Mouse (Mus musculus): ENCODE data around the gene A1cf. TPM values are rescaled to one million over a fixed set of nuclear protein-coding genes. Genes with fewer than 3 reads are reported as not detected.

Gene A1cf
- polyA plus RNA-seq, 1 experiment from 2014 or later = not detected

- no peaks in the 10 kb centered on the region for H3K27me3 ChIP-seq (replicated peaks)
- no peak overlapping the region for H3K9ac ChIP-seq
- H3K27ac ChIP-seq = no peak overlapping the region
- no peak overlapping the region for H3K4me3 ChIP-seq
- 85% methylated on average over 6 of the region's 6 CpGs for WGBS
- no peak for ATAC-seq (ENCODE audit: low FRiP score, low read depth)
- H3K36me3 ChIP-seq = no peaks in the 10 kb centered on the region
- H3K4me2 ChIP-seq (replicated peaks) = no peak overlapping the region
- H3K9me3 ChIP-seq = no peaks in the 10 kb centered on the region
- no peaks in the 10 kb centered on the region for H3K4me1 ChIP-seq
Measured at GRCm38 (mm10) chr19:31891001-31891893, 22.7 kb downstream of the A1cf start.

- Histone ChIP-seq H3K9ac (no peak overlapping the region), H3K9me3 (no peaks in the 10 kb centered on the region), H3K27me3 (replicated peaks) (no peaks in the 10 kb centered on the region), H3K4me3 (no peak overlapping the region), H3K27ac (no peak overlapping the region), H3K36me3 (no peaks in the 10 kb centered on the region), H3K4me2 (replicated peaks) (no peak overlapping the region), H3K4me1 (no peaks in the 10 kb centered on the region)
- WGBS = 74% methylated on average over 1 of the region's 1 CpGs
- no peak for ATAC-seq (ENCODE audit: low FRiP score, low read depth)
Measured at GRCm38 (mm10) chr19:31895971-31896370, 27.4 kb downstream of the A1cf start.

GRCm38 (mm10) chr19:31896711-31897110, 28.1 kb downstream of the A1cf start:
- no peak for ATAC-seq (ENCODE audit: low FRiP score, low read depth)
- Histone ChIP-seq H3K27ac (no peak overlapping the region), H3K27me3 (replicated peaks) (no peaks in the 10 kb centered on the region), H3K9me3 (no peaks in the 10 kb centered on the region), H3K9ac (no peak overlapping the region), H3K4me1 (no peaks in the 10 kb centered on the region), H3K36me3 (no peaks in the 10 kb centered on the region), H3K4me3 (no peak overlapping the region), H3K4me2 (replicated peaks) (no peak overlapping the region)
- WGBS = 91% methylated on average over 1 of the region's 1 CpGs

- Histone ChIP-seq H3K4me2 (replicated peaks) (no peak overlapping the region), H3K4me3 (no peak overlapping the region), H3K27ac (no peak overlapping the region), H3K9ac (no peak overlapping the region), H3K36me3 (no peaks in the 10 kb centered on the region), H3K4me1 (no peaks in the 10 kb centered on the region), H3K27me3 (replicated peaks) (no peaks in the 10 kb centered on the region), H3K9me3 (no peaks in the 10 kb centered on the region)
- WGBS = 44% methylated on average over 7 of the region's 7 CpGs
- ATAC-seq (ENCODE audit: low FRiP score, low read depth) = no peak
Measured at GRCm38 (mm10) chr19:31905671-31906070, 37.1 kb downstream of the A1cf start.

- H3K36me3 ChIP-seq = no peaks in the 10 kb centered on the region
- no peaks in the 10 kb centered on the region for H3K4me1 ChIP-seq
- no peak overlapping the region for H3K9ac ChIP-seq
- H3K4me3 ChIP-seq = no peak overlapping the region
- H3K27ac ChIP-seq = no peak overlapping the region
- no peaks in the 10 kb centered on the region for H3K9me3 ChIP-seq
- WGBS = 78% methylated on average over 6 of the region's 6 CpGs
- no peaks in the 10 kb centered on the region for H3K27me3 ChIP-seq (replicated peaks)
- ATAC-seq (ENCODE audit: low FRiP score, low read depth) = no peak
- no peak overlapping the region for H3K4me2 ChIP-seq (replicated peaks)
Measured at GRCm38 (mm10) chr19:31910423-31910822, 41.9 kb downstream of the A1cf start.

GRCm38 (mm10) chr19:31913946-31914345, 45.4 kb downstream of the A1cf start:
- Histone ChIP-seq H3K36me3 (no peaks in the 10 kb centered on the region), H3K27me3 (replicated peaks) (no peaks in the 10 kb centered on the region), H3K4me3 (no peak overlapping the region), H3K9ac (no peak overlapping the region), H3K27ac (no peak overlapping the region), H3K4me2 (replicated peaks) (no peak overlapping the region), H3K4me1 (no peaks in the 10 kb centered on the region), H3K9me3 (no peaks in the 10 kb centered on the region)
- no peak for ATAC-seq (ENCODE audit: low FRiP score, low read depth)
- WGBS = 95% methylated on average over 4 of the region's 4 CpGs

GRCm38 (mm10) chr19:31920357-31920756, 51.8 kb downstream of the A1cf start:
- no peaks in the 10 kb centered on the region for H3K9me3 ChIP-seq

GRCm38 (mm10) chr19:31921852-31922251, 53.3 kb downstream of the A1cf start:
- Histone ChIP-seq H3K36me3 (no peaks in the 10 kb centered on the region), H3K27me3 (replicated peaks) (no peaks in the 10 kb centered on the region), H3K4me1 (no peaks in the 10 kb centered on the region), H3K4me3 (no peak overlapping the region), H3K27ac (no peak overlapping the region), H3K9me3 (no peaks in the 10 kb centered on the region), H3K4me2 (replicated peaks) (no peak overlapping the region), H3K9ac (no peak overlapping the region)
- 0 out of 2 replicates have a peak, but pooled peaks have one; percentile 44 for ATAC-seq (ENCODE audit: low FRiP score, low read depth)
- 37% methylated on average over 5 of the region's 5 CpGs for WGBS

More at GRCm38 (mm10) chr19:31920357-31920756, 51.8 kb downstream of the A1cf start:
- no peaks in the 10 kb centered on the region for H3K4me1 ChIP-seq
- H3K4me3 ChIP-seq = no peak overlapping the region
- no peak overlapping the region for H3K9ac ChIP-seq
- H3K36me3 ChIP-seq = no peaks in the 10 kb centered on the region
- ATAC-seq (ENCODE audit: low FRiP score, low read depth) = no peak
- no peaks in the 10 kb centered on the region for H3K27me3 ChIP-seq (replicated peaks)
- H3K27ac ChIP-seq = no peak overlapping the region
- WGBS = 92% methylated on average over 4 of the region's 4 CpGs
- H3K4me2 ChIP-seq (replicated peaks) = no peak overlapping the region

- Histone ChIP-seq H3K4me2 (replicated peaks) (no peak overlapping the region), H3K27me3 (replicated peaks) (no peaks in the 10 kb centered on the region), H3K4me3 (no peak overlapping the region), H3K4me1 (no peaks in the 10 kb centered on the region), H3K9ac (no peak overlapping the region), H3K36me3 (no peaks in the 10 kb centered on the region), H3K27ac (no peak overlapping the region), H3K9me3 (no peaks in the 10 kb centered on the region)
- ATAC-seq (ENCODE audit: low FRiP score, low read depth) = no peak
- 84% methylated on average over 6 of the region's 6 CpGs for WGBS
Measured at GRCm38 (mm10) chr19:31923615-31924352, 55.2 kb downstream of the A1cf start.

- Histone ChIP-seq H3K9me3 (no peaks in the 10 kb centered on the region), H3K27me3 (replicated peaks) (no peaks in the 10 kb centered on the region), H3K4me2 (replicated peaks) (no peak overlapping the region), H3K4me3 (no peak overlapping the region), H3K36me3 (no peaks in the 10 kb centered on the region), H3K27ac (no peak overlapping the region), H3K9ac (no peak overlapping the region), H3K4me1 (no peaks in the 10 kb centered on the region)
- ATAC-seq (ENCODE audit: low FRiP score, low read depth) = no peak
- 85% methylated on average over 7 of the region's 7 CpGs for WGBS
Measured at GRCm38 (mm10) chr19:31950793-31951489, 82.4 kb downstream of the A1cf start.

- no peak for ATAC-seq (ENCODE audit: low FRiP score, low read depth)
- Histone ChIP-seq H3K4me3 (no peak overlapping the region), H3K27me3 (replicated peaks) (no peaks in the 10 kb centered on the region), H3K4me1 (no peaks in the 10 kb centered on the region), H3K36me3 (no peaks in the 10 kb centered on the region), H3K4me2 (replicated peaks) (no peak overlapping the region), H3K9ac (no peak overlapping the region), H3K9me3 (no peaks in the 10 kb centered on the region), H3K27ac (no peak overlapping the region)
- 79% methylated on average over 2 of the region's 2 CpGs for WGBS
Measured at GRCm38 (mm10) chr19:31953799-31954198, 85.2 kb downstream of the A1cf start.

GRCm38 (mm10) chr19:31954267-31954666, 85.7 kb downstream of the A1cf start:
- WGBS = 86% methylated on average over 4 of the region's 4 CpGs
- no peak overlapping the region for H3K4me3 ChIP-seq

More at GRCm38 (mm10) chr19:31954267-31954666, 85.7 kb downstream of the A1cf start:
- Histone ChIP-seq H3K27me3 (replicated peaks) (no peaks in the 10 kb centered on the region), H3K4me1 (no peaks in the 10 kb centered on the region), H3K4me2 (replicated peaks) (no peak overlapping the region), H3K36me3 (no peaks in the 10 kb centered on the region), H3K9ac (no peak overlapping the region), H3K27ac (no peak overlapping the region), H3K9me3 (no peaks in the 10 kb centered on the region)
- no peak for ATAC-seq (ENCODE audit: low FRiP score, low read depth)
